Mouse (Mus musculus): Measurements from ENCODE around the gene Elof1. TPM values are rescaled to one million over a fixed set of nuclear protein-coding genes. Genes with fewer than 3 reads are reported as not detected.

Gene Elof1
- polyA plus RNA-seq, 1 experiment from 2014 or later = 123 TPM

- H3K27me3 ChIP-seq = peaks cover 6% of the 10 kb centered on the region
- ATAC-seq = no peak
- no peak for DNase-seq (ENCODE audit: low read depth, low spot score)
- no peak for TF ChIP-seq CTCF (IDR thresholded peaks at IDR 0.05)
- in situ Hi-C loops (cut with MboI; ENCODE audit: low pct_unique_long_range_greater_than_20kb) = no loop called here
- POLR2A ChIA-PET = no interaction called here
- CTCF ChIA-PET = interaction anchor here (0.8 kb wide), 1 partner anchor 21 kb away, joined by 3 read pairs; no protein-coding TSS in a partner anchor
These were observed 5.0 kb upstream of the Elof1 start for GRCm38 (mm10) chr9:22122005-22122404.

GRCm38 (mm10) chr9:22121545-22121944, 4.6 kb upstream of the Elof1 start:
- POLR2A ChIA-PET = interaction anchor here (0.7 kb wide), 1 partner anchor 14 kb away, joined by 3 read pairs; no protein-coding TSS in a partner anchor
- H3K27me3 ChIP-seq = peaks cover 6% of the 10 kb centered on the region
- TF ChIP-seq CTCF (IDR thresholded peaks at IDR 0.05) = no peak
- DNase-seq (ENCODE audit: low read depth, low spot score) (no peak), ATAC-seq (no peak)
- CTCF ChIA-PET = interaction anchor here (0.8 to 1.4 kb wide), 3 partner anchors 21 to 22 kb away, joined by 3 to 5 read pairs (median 4); no protein-coding TSS in a partner anchor
- in situ Hi-C loops (cut with MboI; ENCODE audit: low pct_unique_long_range_greater_than_20kb) = no loop called here

- POLR2A ChIA-PET = no interaction called here
- ATAC-seq (no peak), DNase-seq (ENCODE audit: low read depth, low spot score) (no peak)
- H3K27me3 ChIP-seq = peaks cover 6% of the 10 kb centered on the region
- TF ChIP-seq CTCF (IDR thresholded peaks at IDR 0.05) = no peak
- CTCF ChIA-PET = interaction anchor here (1.7 to 2.6 kb wide), 3 partner anchors 19 to 54 kb away, joined by 5 to 12 read pairs (median 9); no protein-coding TSS in a partner anchor
- in situ Hi-C loops (cut with MboI; ENCODE audit: low pct_unique_long_range_greater_than_20kb) = no loop called here
These were observed 2.6 kb upstream of the Elof1 start for GRCm38 (mm10) chr9:22119543-22119942.

GRCm38 (mm10) chr9:22117754-22118456, 933 bp upstream of the Elof1 start:
- in situ Hi-C loops (cut with MboI; ENCODE audit: low pct_unique_long_range_greater_than_20kb) = no loop called here
- peaks cover 6% of the 10 kb centered on the region for H3K27me3 ChIP-seq
- POLR2A ChIA-PET = interaction anchor here (0.8 to 0.9 kb wide), 2 partner anchors 26 to 49 kb away, joined by 3 read pairs; no protein-coding TSS in a partner anchor
- CTCF ChIA-PET = interaction anchor here (0.8 to 2.6 kb wide), 10 partner anchors 11 to 292 kb away, joined by 3 to 12 read pairs (median 3); partner anchors contain the start of gene Ecsit
- no peak for DNase-seq (ENCODE audit: low read depth, low spot score)
- TF ChIP-seq CTCF (IDR thresholded peaks at IDR 0.05) = no peak
- no peak for ATAC-seq

GRCm38 (mm10) chr9:22116086-22116485, 886 bp downstream of the Elof1 start:
- DNase-seq (ENCODE audit: low read depth, low spot score) (no peak), ATAC-seq (no peak)
- POLR2A ChIA-PET = interaction anchor here (0.6 to 1.5 kb wide), 4 partner anchors 9 to 36 kb away, joined by 3 to 7 read pairs (median 3); partner anchors contain the start of genes Cnn1 and Ecsit
- TF ChIP-seq CTCF (IDR thresholded peaks at IDR 0.05) = no peak
- CTCF ChIA-PET = interaction anchor here (1.4 kb wide), 1 partner anchor 27 kb away, joined by 3 read pairs; no protein-coding TSS in a partner anchor
- no peaks in the 10 kb centered on the region for H3K27me3 ChIP-seq
- in situ Hi-C loops (cut with MboI; ENCODE audit: low pct_unique_long_range_greater_than_20kb) = no loop called here

GRCm38 (mm10) chr9:22115635-22116034, 1.3 kb downstream of the Elof1 start:
- CTCF ChIA-PET = no interaction called here
- in situ Hi-C loops (cut with MboI; ENCODE audit: low pct_unique_long_range_greater_than_20kb) = no loop called here
- TF ChIP-seq CTCF (IDR thresholded peaks at IDR 0.05) = no peak

GRCm38 (mm10) chr9:22108194-22108593, 8.8 kb downstream of the Elof1 start:
- in situ Hi-C loops (cut with MboI; ENCODE audit: low pct_unique_long_range_greater_than_20kb) = no loop called here
- H3K27me3 ChIP-seq = no peaks in the 10 kb centered on the region
- no peak for TF ChIP-seq CTCF (IDR thresholded peaks at IDR 0.05)
- DNase-seq (ENCODE audit: low read depth, low spot score) (no peak), ATAC-seq (no peak)
- CTCF ChIA-PET = interaction anchor here (1.1 kb wide), 1 partner anchor 22 kb away, joined by 3 read pairs; the partner anchor contains the start of gene Ecsit
- POLR2A ChIA-PET = interaction anchor here (0.7 to 1.2 kb wide), 2 partner anchors 8 to 38 kb away, joined by 3 to 4 read pairs; no protein-coding TSS in a partner anchor

More at GRCm38 (mm10) chr9:22115635-22116034, 1.3 kb downstream of the Elof1 start:
- H3K27me3 ChIP-seq = no peaks in the 10 kb centered on the region
- ATAC-seq (no peak), DNase-seq (ENCODE audit: low read depth, low spot score) (no peak)
- POLR2A ChIA-PET = interaction anchor here (0.9 to 1.5 kb wide), 3 partner anchors 8 to 35 kb away, joined by 3 to 7 read pairs (median 3); partner anchors contain the start of gene Cnn1

- in situ Hi-C loops (cut with MboI; ENCODE audit: low pct_unique_long_range_greater_than_20kb) = no loop called here
- DNase-seq (ENCODE audit: low read depth, low spot score) (no peak), ATAC-seq (peak; percentile 14)
- no peaks in the 10 kb centered on the region for H3K27me3 ChIP-seq
- no peak for TF ChIP-seq CTCF (IDR thresholded peaks at IDR 0.05)
- ChIA-PET POLR2A (interaction anchor here (0.5 to 2.9 kb wide), 7 partner anchors 10 to 322 kb away, joined by 3 to 7 read pairs (median 3); partner anchors contain the start of gene Ecsit), CTCF (interaction anchor here (0.9 to 2.1 kb wide), 4 partner anchors 21 to 56 kb away, joined by 3 to 4 read pairs (median 4); no protein-coding TSS in a partner anchor)
These were observed 17.1 kb downstream of the Elof1 start for GRCm38 (mm10) chr9:22099922-22100321.

GRCm38 (mm10) chr9:22098993-22099696, 17.8 kb downstream of the Elof1 start, which contains the start of gene Cnn1:
Gene Cnn1 (plus strand): TSS chr9:22099216.
- CTCF ChIA-PET = interaction anchor here (1.1 to 2.1 kb wide), 2 partner anchors 29 to 44 kb away, joined by 3 to 4 read pairs; no protein-coding TSS in a partner anchor
- in situ Hi-C loops (cut with MboI; ENCODE audit: low pct_unique_long_range_greater_than_20kb) = no loop called here
- no peak for DNase-seq (ENCODE audit: low read depth, low spot score)
- POLR2A ChIA-PET = interaction anchor here (0.5 to 2.9 kb wide), 4 partner anchors 13 to 322 kb away, joined by 3 to 7 read pairs (median 4); partner anchors contain the start of gene Ecsit
- ATAC-seq = peak; percentile 60
- no peaks in the 10 kb centered on the region for H3K27me3 ChIP-seq
- TF ChIP-seq CTCF (IDR thresholded peaks at IDR 0.05) = no peak

GRCm38 (mm10) chr9:22095854-22096307, 21.1 kb downstream of the Elof1 start:
- in situ Hi-C loops (cut with MboI; ENCODE audit: low pct_unique_long_range_greater_than_20kb) = no loop called here
- DNase-seq (ENCODE audit: low read depth, low spot score) = peak; percentile 31
- TF ChIP-seq CTCF (IDR thresholded peaks at IDR 0.05) = peak; percentile 97
- ChIA-PET CTCF (interaction anchor here (1.0 to 1.4 kb wide), 2 partner anchors 10 to 47 kb away, joined by 4 read pairs; no protein-coding TSS in a partner anchor), POLR2A (no interaction called here)
- peak; percentile 60 for ATAC-seq
- H3K27me3 ChIP-seq = no peaks in the 10 kb centered on the region

All from Patski (cell line).